Comparison of ENCODE assay signal across 8 mouse cellular contexts in genomic region chr10:60347768-60348610, GRCm38 (mm10). TPM values are rescaled to one million over a fixed set of nuclear protein-coding genes. Genes with fewer than 3 reads are reported as not detected.
DNase-seq lines count a peak whose midpoint lies in the region; ATAC-seq and TF ChIP-seq lines count a peak whose summit lies in the region.

No protein-coding gene starts in this region.

- WGBS in kidney, adult 2 months = 68% methylated on average over 9 of the region's 9 CpGs
- WGBS in liver, embryonic 11.5 days = 24% methylated on average over 9 of the region's 9 CpGs

- H3K9ac ChIP-seq in liver, embryonic 11.5 days (ENCODE audit: low read depth, low read length) = peak overlapping the region; percentile 45; the same call in 1 of the 2 replicates

- peak overlapping the region; percentile 95 for H3K4me2 ChIP-seq in liver, embryonic 11.5 days

- TF ChIP-seq CTCF in kidney, adult 2 months (conservative IDR thresholded peaks at IDR 0.05; ENCODE audit: insufficient read depth, insufficient read length, low read depth, low read length) = no peak
- no peak for TF ChIP-seq CTCF in E14TG2a.4 (conservative IDR thresholded peaks at IDR 0.05; ENCODE audit: low read length)

- no peak for TF ChIP-seq POLR2A in kidney, adult 2 months (IDR thresholded peaks at IDR 0.05; ENCODE audit: low read depth, low read length)

- peak overlapping the region; percentile 37 for H3K4me3 ChIP-seq in kidney, adult 2 months (ENCODE audit: insufficient read depth, low read depth, low read length)
- H3K4me3 ChIP-seq in E14TG2a.4 (replicated peaks; ENCODE audit: low read length) = 0 out of 2 replicates have a peak overlapping the region, but pooled peaks have one; percentile 4
- peak overlapping the region; percentile 81 for H3K4me3 ChIP-seq in brown adipose tissue, adult 24 weeks (ENCODE audit: insufficient read depth, low read depth, low read length)
- H3K4me3 ChIP-seq in liver, embryonic 11.5 days (ENCODE audit: low read depth, low read length) = peak overlapping the region; percentile 60

- peak; percentile 57 for ATAC-seq in liver, embryonic 11.5 days (replicated peaks; ENCODE audit: low FRiP score)

- 0 out of 2 replicates have a peak, but pooled peaks cover 2% of the 10 kb centered on the region for H3K4me1 ChIP-seq in kidney, adult 2 months (ENCODE audit: control insufficient read depth, insufficient read depth, low read length)
- H3K4me1 ChIP-seq in E14TG2a.4 (replicated peaks; ENCODE audit: low read depth, low read length) = peaks cover 67% of the 10 kb centered on the region
- peaks cover 28% of the 10 kb centered on the region for H3K4me1 ChIP-seq in brown adipose tissue, adult 24 weeks (ENCODE audit: control insufficient read depth, insufficient read depth, insufficient read length, low read length)
- H3K4me1 ChIP-seq in liver, embryonic 11.5 days (replicated peaks; ENCODE audit: control insufficient read depth, insufficient read depth, low read length) = peaks cover 59% of the 10 kb centered on the region

- peak overlapping the region; percentile 19; the same call in 1 of the 2 replicates for H3K27ac ChIP-seq in kidney, adult 2 months (ENCODE audit: insufficient read depth, low read depth, low read length)
- H3K27ac ChIP-seq in brown adipose tissue, adult 24 weeks (replicated peaks; ENCODE audit: low read depth, low read length) = peak overlapping the region; percentile 91
- H3K27ac ChIP-seq in liver, embryonic 11.5 days (ENCODE audit: low read depth, low read length) = no peak overlapping the region

- H3K9me3 ChIP-seq in E14TG2a.4 (ENCODE audit: low read length) = no peaks in the 10 kb centered on the region
- H3K9me3 ChIP-seq in liver, embryonic 11.5 days (ENCODE audit: control insufficient read depth, low read length) = no peaks in the 10 kb centered on the region

- H3K27me3 ChIP-seq in kidney, adult 2 months (replicated peaks; ENCODE audit: control insufficient read depth, insufficient read depth, low read length) = no peaks in the 10 kb centered on the region
- peaks cover 23% of the 10 kb centered on the region for H3K27me3 ChIP-seq in E14TG2a.4 (ENCODE audit: insufficient read depth, low read length)
- no peaks in the 10 kb centered on the region; the same call in 1 of the 2 replicates for H3K27me3 ChIP-seq in liver, embryonic 11.5 days (replicated peaks; ENCODE audit: control insufficient read depth, insufficient read depth, low read length)

- DNase-seq in kidney, adult 2 months = no peak
- DNase-seq in kidney, adult 18-20 months = no peak
- DNase-seq in liver, embryonic 11.5 days (ENCODE audit: low spot score) = no peak
- no peak for DNase-seq in testis, postnatal 10 days (ENCODE audit: low spot score)
- no peak for DNase-seq in layer of hippocampus, adult 8-10 months (ENCODE audit: low spot score in 2 of 2)
- no peak for DNase-seq in cerebellum, postnatal 14 days

- H3K36me3 ChIP-seq in kidney, adult 2 months (ENCODE audit: control insufficient read depth, insufficient read depth, low read length) = no peaks in the 10 kb centered on the region
- H3K36me3 ChIP-seq in E14TG2a.4 (ENCODE audit: insufficient read depth, low read length) = no peaks in the 10 kb centered on the region
- no peaks in the 10 kb centered on the region for H3K36me3 ChIP-seq in liver, embryonic 11.5 days (ENCODE audit: control insufficient read depth, insufficient read depth, low read length)

RNA-seq across cellular contexts. Expression of gene Vsir, which starts 1.3 kb away (rescaled TPM):
- 15.7 and 20.8 TPM in 2 replicates for polyA plus RNA-seq in kidney, adult 2 months (2012; rRNA removed)
- polyA plus RNA-seq in brown adipose tissue, adult 24 weeks (2012; ENCODE audit: insufficient read depth, insufficient read length, missing spikeins) = 14.7 and 16.0 TPM in 2 replicates
- polyA plus RNA-seq in liver, embryonic 11.5 days (2014; fragmentation: Nextera tagmentation; extraction: Ambion mirVana) = 5.4 and 6.3 TPM in 2 replicates
- 10 to 100 TPM; 17.5 to 84.6 (median 50.1) TPM for total RNA-seq in layer of hippocampus, adult 8-10 months (2022)

RNA-seq across cellular contexts. Expression of gene Gm17455, which starts 51.5 kb away (rescaled TPM):
- not detected in 2 replicates for polyA plus RNA-seq in kidney, adult 2 months (2012; rRNA removed)
- not detected in 2 replicates for polyA plus RNA-seq in brown adipose tissue, adult 24 weeks (2012; ENCODE audit: insufficient read depth, insufficient read length, missing spikeins)
- 0.44 TPM in 2 replicates for polyA plus RNA-seq in liver, embryonic 11.5 days (2014; fragmentation: Nextera tagmentation; extraction: Ambion mirVana)
- total RNA-seq in layer of hippocampus, adult 8-10 months (2022) = under 1 TPM in 2 of 4 experiments, not detected in 2; 0.45 to 0.55 TPM

Comparison
In these comparisons a context has a peak if more than half of its experiments do, and no peak if none do; other contexts are left out.
1. H3K4me3 ChIP-seq: peak in every context shown above with its lines; median percentile 81 in brown adipose tissue, adult 24 weeks; 60 in liver, embryonic 11.5 days; 37 in kidney, adult 2 months; 4 in E14TG2a.4.